Mouse (Mus musculus): ENCODE data around the gene Hyal2.

DNA sequence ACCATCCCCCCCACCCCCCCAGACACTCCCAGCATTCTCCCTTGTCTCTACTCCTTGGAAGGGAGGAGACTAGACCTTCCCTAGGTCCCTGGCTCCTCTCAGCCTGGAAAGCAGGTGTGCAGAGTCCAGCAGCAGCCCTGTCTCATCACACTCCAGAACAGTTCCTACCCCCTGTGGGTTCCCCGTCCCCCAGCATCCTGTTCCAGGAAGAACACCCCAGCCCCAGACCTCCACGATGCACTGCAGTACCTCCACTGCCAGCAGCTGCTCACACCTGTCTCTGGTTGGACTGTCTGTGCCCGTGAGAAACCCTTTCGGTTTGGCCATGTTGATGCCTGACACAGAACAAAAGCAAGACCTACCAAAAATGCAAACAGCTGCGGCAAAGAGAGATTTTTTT lies 46.6 kb upstream of the Hyal2 start:
- TF ChIP-seq CHD1 (IDR thresholded peaks at IDR 0.05; ENCODE audit: low read depth, low read length) (no peak), POLR2A (IDR thresholded peaks at IDR 0.05; ENCODE audit: control insufficient read depth in 1 of 2, insufficient read depth in 1 of 2, low read depth in 1 of 2, low read length in 2 of 2, poor library complexity in 1 of 2) (no peak), MXI1 (IDR thresholded peaks at IDR 0.05; ENCODE audit: low read depth, low read length) (no peak), TBP (IDR thresholded peaks at IDR 0.05; ENCODE audit: low read depth, low read length) (no peak), ZC3H11A (IDR thresholded peaks at IDR 0.05; ENCODE audit: low read depth, low read length) (no peak)

Data from MEL (cell line).